Mouse (Mus musculus) heart, adult 2 months (tissue): ENCODE results near the gene Tmem98. TPM values are rescaled to one million over a fixed set of nuclear protein-coding genes. Genes with fewer than 3 reads are reported as not detected.
A peak's percentile ranks its signal among the peaks of the same experiment; 100 is the strongest.

Experiments used
- DNase-seq, 2 experiments: peaks; one replicate each; pipeline ENCODE4 v3.0.0; 2021
- H3K27ac ChIP-seq: fragments of 200-600 bp; 2 replicates; pipeline ENCODE4 v1.8.1; 2022
- H3K27me3 ChIP-seq: fragments of 200-500 bp; 2 replicates; pipeline ENCODE4 v1.6.1; 2012; ENCODE audit warnings: mild to moderate bottlenecking, low read length, inconsistent platforms, mixed read lengths; ENCODE audit not compliant: control insufficient read depth, insufficient read depth
- H3K36me3 ChIP-seq: fragments of 200-500 bp; 2 replicates; pipeline ENCODE4 v1.6.1; 2012; ENCODE audit warnings: low read length, inconsistent platforms; ENCODE audit not compliant: control insufficient read depth, insufficient read depth
- H3K4me1 ChIP-seq: fragments of 200-500 bp; 2 replicates; pipeline ENCODE4 v1.6.1; 2011; ENCODE audit warnings: low read length; ENCODE audit not compliant: control insufficient read depth, insufficient read depth
- H3K4me3 ChIP-seq: fragments of 200-600 bp; 2 replicates; pipeline ENCODE4 v1.8.1; 2022
- H3K79me2 ChIP-seq: fragments of 200-500 bp; replicated peaks from 2 replicates; pipeline ENCODE4 v1.6.1; 2012; ENCODE audit warnings: mild to moderate bottlenecking, inconsistent platforms, low read length, moderate library complexity, mixed read lengths; ENCODE audit not compliant: control insufficient read depth, insufficient read depth
- H3K9ac ChIP-seq: fragments of 200-500 bp; 2 replicates; pipeline ENCODE4 v1.6.1; 2012; ENCODE audit warnings: low read depth, mild to moderate bottlenecking, control low read depth, inconsistent platforms, low read length, mixed read lengths
- CTCF ChIP-seq: fragments of 200-600 bp; IDR thresholded peaks from 2 replicates; pipeline ENCODE4 v1.8.1; 2022; ENCODE audit warnings: antibody characterized with exemption, mild to moderate bottlenecking, moderate library complexity
- EP300 ChIP-seq: fragments of 200-500 bp; IDR thresholded peaks from 2 replicates; pipeline ENCODE4 v1.6.1; 2011; ENCODE audit warnings: low read depth, low read length, control low read depth; ENCODE audit not compliant: insufficient read depth
- POLR2A ChIP-seq: fragments of 200-500 bp; IDR thresholded peaks from 2 replicates; pipeline ENCODE4 v1.6.1; 2011; ENCODE audit warnings: mild to moderate bottlenecking, low read depth, low read length, control low read depth; ENCODE audit not compliant: insufficient read depth
- WGBS: fragments of 180-500 bp; shearing (Covaris S2); methylation state at CpG from one replicate; pipeline ENCODE4 v1.1.7; 2018; 5-methylcytosine and 5-hydroxymethylcytosine counted together
- intact Hi-C: fragments of 180-260 bp; cut with DNase I; formaldehyde crosslinking; loops from one replicate; pipeline ENCODE4 v1.15.1; 2025
- polyA plus RNA-seq: library from polyadenylated mRNA; depleted of rRNA; stranded (reverse); fragments of >200 nt; gene quantifications from 2 replicates; pipeline ENCODE4 v1.2.3, GENCODE M21; 2012
- total RNA-seq, 2 experiments: library from RNA; stranded (reverse); gene quantifications; 2 replicates each; pipeline ENCODE4 v1.2.3; 2021

Tmem98 gene
- total and polyA plus RNA-seq, 3 experiments: 11.2 to 29.3 (median 12.8) TPM

GRCm38 (mm10) chr11:80767320-80767617, 42.7 kb upstream of the Tmem98 start:
- intact Hi-C loops: no loop called here

GRCm38 (mm10) chr11:80771186-80771585, 38.8 kb upstream of the Tmem98 start:
- Histone ChIP-seq H3K27me3 (no peaks in the 10 kb centered on the region), H3K9ac (no peak overlapping the region), H3K79me2 (no peaks in the 10 kb centered on the region), H3K4me1 (peaks cover 15% of the 10 kb centered on the region), H3K36me3 (peaks cover 14% of the 10 kb centered on the region), H3K4me3 (no peak overlapping the region), H3K27ac (peak overlapping the region; percentile 7)
- intact Hi-C loops: no loop called here
- no peak for TF ChIP-seq EP300
- no peak for TF ChIP-seq POLR2A
- no peak for TF ChIP-seq CTCF
- WGBS: 59% methylated on average over 3 of the region's 3 CpGs
- no peak for DNase-seq

More at GRCm38 (mm10) chr11:80767320-80767617, 42.7 kb upstream of the Tmem98 start:
- H3K36me3 ChIP-seq: peaks cover 14% of the 10 kb centered on the region
- H3K4me3 ChIP-seq: no peak overlapping the region
- H3K27ac ChIP-seq: no peak overlapping the region
- H3K27me3 ChIP-seq: no peaks in the 10 kb centered on the region
- no peak for DNase-seq
- H3K9ac ChIP-seq: no peak overlapping the region
- no peak for TF ChIP-seq POLR2A
- TF ChIP-seq EP300: no peak
- WGBS: 38% methylated on average over 3 of the region's 3 CpGs
- peaks cover 16% of the 10 kb centered on the region for H3K4me1 ChIP-seq
- H3K79me2 ChIP-seq: no peaks in the 10 kb centered on the region

- H3K36me3 ChIP-seq: peaks cover 14% of the 10 kb centered on the region
- H3K27ac ChIP-seq: peak overlapping the region; percentile 7
- intact Hi-C loops: no loop called here
- H3K27me3 ChIP-seq: no peaks in the 10 kb centered on the region
- H3K4me1 ChIP-seq: peaks cover 11% of the 10 kb centered on the region
- TF ChIP-seq POLR2A (no peak), CTCF (no peak), EP300 (no peak)
- H3K4me3 ChIP-seq: no peak overlapping the region
- no peak overlapping the region for H3K9ac ChIP-seq
- WGBS: 73% methylated on average over 5 of the region's 5 CpGs
- no peak for DNase-seq
- H3K79me2 ChIP-seq: no peaks in the 10 kb centered on the region
Observed at GRCm38 (mm10) chr11:80771596-80772250, 38.3 kb upstream of the Tmem98 start.

GRCm38 (mm10) chr11:80772595-80773210, 37.3 kb upstream of the Tmem98 start:
- intact Hi-C loops: no loop called here
- no peak for DNase-seq
- Histone ChIP-seq H3K4me3 (no peak overlapping the region), H3K36me3 (peaks cover 14% of the 10 kb centered on the region), H3K27me3 (no peaks in the 10 kb centered on the region), H3K4me1 (peaks cover 8% of the 10 kb centered on the region), H3K27ac (no peak overlapping the region; the same call in 1 of the 2 replicates), H3K9ac (no peak overlapping the region), H3K79me2 (no peaks in the 10 kb centered on the region)
- TF ChIP-seq POLR2A: no peak
- 77% methylated on average over 6 of the region's 6 CpGs for WGBS

GRCm38 (mm10) chr11:80775535-80775934, 34.4 kb upstream of the Tmem98 start:
- DNase-seq: no peak
- TF ChIP-seq EP300: no peak
- TF ChIP-seq CTCF: no peak
- TF ChIP-seq POLR2A: no peak
- Histone ChIP-seq H3K4me3 (no peak overlapping the region), H3K27ac (no peak overlapping the region), H3K79me2 (no peaks in the 10 kb centered on the region), H3K9ac (no peak overlapping the region), H3K36me3 (peaks cover 12% of the 10 kb centered on the region), H3K27me3 (no peaks in the 10 kb centered on the region), H3K4me1 (peaks cover 9% of the 10 kb centered on the region)
- intact Hi-C loops: loop anchor here (5.0 kb wide), 1 partner anchor 58 kb away; no protein-coding TSS in a partner anchor
- WGBS: 58% methylated on average over 3 of the region's 3 CpGs

GRCm38 (mm10) chr11:80777708-80778107, 32.3 kb upstream of the Tmem98 start:
- H3K36me3 ChIP-seq: no peaks in the 10 kb centered on the region
- H3K4me1 ChIP-seq: peaks cover 5% of the 10 kb centered on the region; the same call in 1 of the 2 replicates
- TF ChIP-seq CTCF (peak; percentile 42), EP300 (no peak)
- WGBS: 71% methylated on average over 2 of the region's 2 CpGs
- DNase-seq: no peak
- H3K4me3 ChIP-seq: no peak overlapping the region
- H3K9ac ChIP-seq: no peak overlapping the region
- no peaks in the 10 kb centered on the region for H3K79me2 ChIP-seq
- H3K27me3 ChIP-seq: no peaks in the 10 kb centered on the region
- intact Hi-C loops: loop anchor here (5.0 kb wide), 1 partner anchor 60 kb away; no protein-coding TSS in a partner anchor
- H3K27ac ChIP-seq: no peak overlapping the region
